Mouse (Mus musculus) ES-E14 (cell line): ENCODE data around the gene Itpr1.

Experiments
- MAFK ChIP-seq: IDR thresholded peaks from 2 replicates; pipeline ENCODE4 v1.6.1; 2014; ENCODE audit warnings: mild to moderate bottlenecking, low read depth, low read length, inconsistent platforms; ENCODE audit not compliant: insufficient read depth
- ZC3H11A ChIP-seq: IDR thresholded peaks from 2 replicates; pipeline ENCODE4 v1.6.1; 2012; ENCODE audit warnings: low read depth, mild to moderate bottlenecking, inconsistent platforms, low read length, borderline replicate concordance
- ZNF384 ChIP-seq: IDR thresholded peaks from 2 replicates; pipeline ENCODE4 v1.6.1; 2012; ENCODE audit warnings: low read depth, low read length, inconsistent platforms

DNA sequence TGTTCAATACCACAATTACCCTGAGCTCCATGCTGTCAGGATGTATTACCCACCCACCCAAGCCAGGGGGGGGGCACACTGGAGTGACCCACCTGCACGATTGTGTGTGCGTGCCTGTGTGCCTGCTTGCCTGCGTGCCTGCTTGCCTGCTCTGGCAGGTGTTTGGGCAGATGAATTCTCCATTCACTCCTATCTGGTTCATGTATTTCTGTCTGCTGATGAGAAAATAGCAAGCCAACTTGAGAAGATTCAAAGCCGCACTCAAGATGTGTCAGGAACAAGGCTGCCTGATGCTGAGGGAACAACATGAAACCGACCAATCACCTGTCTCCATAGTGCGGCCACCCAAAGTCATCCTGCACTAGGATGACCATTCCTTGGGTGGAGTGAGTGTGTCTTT is 94.9 kb downstream of the Itpr1 start:
- TF ChIP-seq ZNF384 (no peak), ZC3H11A (no peak), MAFK (no peak)
